Mouse (Mus musculus) adrenal gland, adult 10 weeks (tissue): ENCODE results near the gene Ate1. TPM values are rescaled to one million over a fixed set of nuclear protein-coding genes. Genes with fewer than 3 reads are reported as not detected.

Source experiments
- polyA plus RNA-seq: library from polyadenylated mRNA; stranded (reverse); fragments of 350-450 nt; fragmentation: Illumina TruSeq; extraction: RNeasy Lipid Tissue Mini Kit (QIAGEN cat#74804); gene quantifications from one replicate; pipeline ENCODE4 v1.2.3, GENCODE M21; 2014; ENCODE audit warnings: low read depth, low replicate concordance

The Ate1 gene
- polyA plus RNA-seq, result 79.4 TPM

DNA sequence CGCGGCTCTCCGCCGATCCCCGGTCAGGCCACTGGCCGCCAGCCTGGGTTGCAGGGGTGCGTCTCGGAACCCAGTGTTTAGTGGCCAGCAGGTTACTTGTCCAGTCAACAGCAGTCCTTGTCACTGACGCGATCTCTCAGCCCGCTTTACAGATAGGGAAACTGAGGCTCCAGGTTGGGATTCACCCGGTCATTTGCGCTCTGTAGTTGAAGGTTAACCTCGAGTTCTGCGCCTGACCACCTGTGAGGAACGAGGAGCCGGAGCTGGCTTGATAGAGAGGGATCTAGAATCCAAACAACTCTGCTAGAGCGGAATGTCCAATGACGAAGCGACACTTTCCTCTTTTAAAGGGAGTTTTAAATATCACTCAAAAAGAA is at the start of gene Ate1:
TSS of gene Ate1 (minus strand) at position 321 of the 377 bp plus-strand sequence.

Other genes starting within 250 kb of the Ate1 start
- gene Nsmce4a, start 52.7 kb upstream of the Ate1 start, polyA plus RNA-seq, result 266 TPM
- gene Tacc2, start 57.1 kb upstream of the Ate1 start, polyA plus RNA-seq, result 8.3 TPM